Mouse (Mus musculus): ENCODE measurements around the gene Egln1.
A peak's percentile ranks its signal among the peaks of the same experiment; 100 is the strongest.

The Egln1 gene

GRCm38 (mm10) chr8:124949209-124950068, at the start of gene Egln1:
Gene Egln1, minus strand, starts transcription at chr8:124949324.
- peak; percentile 92 for DNase-seq (ENCODE audit: low spot score)

GRCm38 (mm10) chr8:124995776-124996175, 46.7 kb upstream of the Egln1 start:
- peak; percentile 59 for DNase-seq (ENCODE audit: low spot score)

GRCm38 (mm10) chr8:124991668-124991926, 42.5 kb upstream of the Egln1 start:
- no peak for DNase-seq (ENCODE audit: low spot score)

GRCm38 (mm10) chr8:124990923-124991667, 42.0 kb upstream of the Egln1 start:
- peak; percentile 64 for DNase-seq (ENCODE audit: low spot score)

- no peak for DNase-seq (ENCODE audit: low spot score)
Measured at GRCm38 (mm10) chr8:124980828-124981227, 31.7 kb upstream of the Egln1 start.

GRCm38 (mm10) chr8:124980036-124980435, 30.9 kb upstream of the Egln1 start:
- DNase-seq (ENCODE audit: low spot score), result no peak

- no peak for DNase-seq (ENCODE audit: low spot score)
Measured at GRCm38 (mm10) chr8:124978026-124978425, 28.9 kb upstream of the Egln1 start.

- DNase-seq (ENCODE audit: low spot score), result no peak
Measured at GRCm38 (mm10) chr8:124976211-124976610, 27.1 kb upstream of the Egln1 start.

GRCm38 (mm10) chr8:124974254-124974653, 25.1 kb upstream of the Egln1 start:
- no peak for DNase-seq (ENCODE audit: low spot score)

- DNase-seq (ENCODE audit: low spot score), result no peak
Measured at GRCm38 (mm10) chr8:124973221-124973620, 24.1 kb upstream of the Egln1 start.

- no peak for DNase-seq (ENCODE audit: low spot score)
Measured at GRCm38 (mm10) chr8:124970312-124970933, 21.3 kb upstream of the Egln1 start.

- no peak for DNase-seq (ENCODE audit: low spot score)
Measured at GRCm38 (mm10) chr8:124964966-124965365, 15.8 kb upstream of the Egln1 start.

- no peak for DNase-seq (ENCODE audit: low spot score)
Measured at GRCm38 (mm10) chr8:124963246-124963645, 14.1 kb upstream of the Egln1 start.

- DNase-seq (ENCODE audit: low spot score), result no peak
Measured at GRCm38 (mm10) chr8:124960226-124960880, 11.2 kb upstream of the Egln1 start.

- DNase-seq (ENCODE audit: low spot score), result no peak
Measured at GRCm38 (mm10) chr8:124959462-124960225, 10.5 kb upstream of the Egln1 start.

- peak; percentile 76 for DNase-seq (ENCODE audit: low spot score)
Measured at GRCm38 (mm10) chr8:124954572-124955082, 5.5 kb upstream of the Egln1 start.

GRCm38 (mm10) chr8:124953188-124953587, 4.1 kb upstream of the Egln1 start:
- no peak for DNase-seq (ENCODE audit: low spot score)

GRCm38 (mm10) chr8:124950865-124951264, 1.7 kb upstream of the Egln1 start:
- DNase-seq (ENCODE audit: low spot score), result no peak

GRCm38 (mm10) chr8:124950069-124950456, 939 bp upstream of the Egln1 start:
- DNase-seq (ENCODE audit: low spot score), result peak; percentile 32

GRCm38 (mm10) chr8:124948733-124949111, 402 bp downstream of the Egln1 start:
- DNase-seq (ENCODE audit: low spot score), result no peak

Measured in MN1 (cell line).